Mouse (Mus musculus): ENCODE measurements around the gene Smurf1. TPM values are rescaled to one million over a fixed set of nuclear protein-coding genes. Genes with fewer than 3 reads are reported as not detected.
A peak's percentile ranks its signal among the peaks of the same experiment; 100 is the strongest.

Gene Smurf1
- polyA plus RNA-seq, 1 experiment from 2014 or later = 20.2 TPM

- H3K27me3 ChIP-seq = no peaks in the 10 kb centered on the region
- H3K9ac ChIP-seq = no peak overlapping the region
- WGBS = 82% methylated on average over 13 of the region's 13 CpGs
- no peak for ATAC-seq (ENCODE audit: borderline replicate concordance, extremely low read depth, low FRiP score, low TSS enrichment)
- H3K36me3 ChIP-seq = no peaks in the 10 kb centered on the region
- H3K27ac ChIP-seq = no peak overlapping the region
- H3K4me2 ChIP-seq = no peak overlapping the region
- H3K4me3 ChIP-seq = no peak overlapping the region
- H3K4me1 ChIP-seq = peaks cover 4% of the 10 kb centered on the region; the same call in 1 of the 2 replicates
- peaks cover 5% of the 10 kb centered on the region; the same call in 1 of the 2 replicates for H3K9me3 ChIP-seq
These were observed 21.9 kb upstream of the Smurf1 start for GRCm38 (mm10) chr5:144987561-144987960.

GRCm38 (mm10) chr5:144984839-144985238, 19.2 kb upstream of the Smurf1 start:
- ATAC-seq (ENCODE audit: borderline replicate concordance, extremely low read depth, low FRiP score, low TSS enrichment) = no peak
- Histone ChIP-seq H3K27ac (no peak overlapping the region), H3K4me1 (peaks cover 4% of the 10 kb centered on the region; the same call in 1 of the 2 replicates), H3K4me3 (no peak overlapping the region), H3K27me3 (no peaks in the 10 kb centered on the region), H3K9me3 (peaks cover 5% of the 10 kb centered on the region; the same call in 1 of the 2 replicates), H3K36me3 (no peaks in the 10 kb centered on the region), H3K4me2 (no peak overlapping the region), H3K9ac (no peak overlapping the region)
- WGBS = 90% methylated on average over 5 of the region's 5 CpGs

GRCm38 (mm10) chr5:144983227-144983626, 17.6 kb upstream of the Smurf1 start:
- H3K4me2 ChIP-seq = no peak overlapping the region
- no peak for ATAC-seq (ENCODE audit: borderline replicate concordance, extremely low read depth, low FRiP score, low TSS enrichment)
- WGBS = 92% methylated on average over 3 of the region's 3 CpGs
- peaks cover 5% of the 10 kb centered on the region; the same call in 1 of the 2 replicates for H3K9me3 ChIP-seq
- H3K27ac ChIP-seq = no peak overlapping the region
- no peak overlapping the region for H3K4me3 ChIP-seq
- H3K27me3 ChIP-seq = no peaks in the 10 kb centered on the region
- H3K36me3 ChIP-seq = no peaks in the 10 kb centered on the region
- H3K9ac ChIP-seq = no peak overlapping the region
- H3K4me1 ChIP-seq = peaks cover 10% of the 10 kb centered on the region

GRCm38 (mm10) chr5:144979110-144979509, 13.5 kb upstream of the Smurf1 start:
- ATAC-seq (ENCODE audit: borderline replicate concordance, extremely low read depth, low FRiP score, low TSS enrichment) = 0 out of 2 replicates have a peak, but pooled peaks have one; percentile 20
- 62% methylated on average over 6 of the region's 6 CpGs for WGBS
- Histone ChIP-seq H3K4me1 (peaks cover 12% of the 10 kb centered on the region), H3K27ac (peak overlapping the region; percentile 89), H3K4me2 (no peak overlapping the region), H3K27me3 (no peaks in the 10 kb centered on the region), H3K4me3 (no peak overlapping the region), H3K9me3 (peaks cover 5% of the 10 kb centered on the region; the same call in 1 of the 2 replicates), H3K36me3 (no peaks in the 10 kb centered on the region), H3K9ac (no peak overlapping the region)

- Histone ChIP-seq H3K4me2 (no peak overlapping the region; the same call in 1 of the 2 replicates), H3K4me3 (no peak overlapping the region), H3K9ac (no peak overlapping the region), H3K27ac (peak overlapping the region; percentile 89), H3K27me3 (no peaks in the 10 kb centered on the region), H3K9me3 (peaks cover 5% of the 10 kb centered on the region; the same call in 1 of the 2 replicates), H3K36me3 (no peaks in the 10 kb centered on the region), H3K4me1 (peaks cover 12% of the 10 kb centered on the region)
- WGBS = 39% methylated on average over 10 of the region's 10 CpGs
- peak; percentile 81 for ATAC-seq (ENCODE audit: borderline replicate concordance, extremely low read depth, low FRiP score, low TSS enrichment)
These were observed 13.0 kb upstream of the Smurf1 start for GRCm38 (mm10) chr5:144978533-144979107.

GRCm38 (mm10) chr5:144971266-144971665, 5.6 kb upstream of the Smurf1 start:
- Histone ChIP-seq H3K4me1 (peaks cover 9% of the 10 kb centered on the region), H3K27ac (no peak overlapping the region)
- 79% methylated on average over 3 of the region's 3 CpGs for WGBS

GRCm38 (mm10) chr5:144964872-144965638, 592 bp downstream of the Smurf1 start:
- H3K36me3 ChIP-seq = no peaks in the 10 kb centered on the region
- peak overlapping the region; percentile 79 for H3K4me3 ChIP-seq
- H3K4me1 ChIP-seq = peaks cover 53% of the 10 kb centered on the region
- no peaks in the 10 kb centered on the region for H3K9me3 ChIP-seq
- peak overlapping the region; percentile 94 for H3K9ac ChIP-seq
- ATAC-seq (ENCODE audit: borderline replicate concordance, extremely low read depth, low FRiP score, low TSS enrichment) = peak; percentile 72
- no peaks in the 10 kb centered on the region for H3K27me3 ChIP-seq
- 1% methylated on average over 30 of the region's 56 CpGs for WGBS
- H3K4me2 ChIP-seq = peak overlapping the region; percentile 74
- peak overlapping the region; percentile 95 for H3K27ac ChIP-seq

More at GRCm38 (mm10) chr5:144971266-144971665, 5.6 kb upstream of the Smurf1 start:
- H3K36me3 ChIP-seq = no peaks in the 10 kb centered on the region
- H3K9ac ChIP-seq = no peak overlapping the region
- H3K27me3 ChIP-seq = no peaks in the 10 kb centered on the region
- H3K4me3 ChIP-seq = no peak overlapping the region
- H3K4me2 ChIP-seq = no peak overlapping the region
- ATAC-seq (ENCODE audit: borderline replicate concordance, extremely low read depth, low FRiP score, low TSS enrichment) = no peak
- H3K9me3 ChIP-seq = no peaks in the 10 kb centered on the region

- H3K9ac ChIP-seq = no peak overlapping the region
- H3K27ac ChIP-seq = peak overlapping the region; percentile 95
- H3K36me3 ChIP-seq = no peaks in the 10 kb centered on the region
- peaks cover 58% of the 10 kb centered on the region for H3K4me1 ChIP-seq
- H3K4me3 ChIP-seq = peak overlapping the region; percentile 79
- no peaks in the 10 kb centered on the region for H3K9me3 ChIP-seq
- ATAC-seq (ENCODE audit: borderline replicate concordance, extremely low read depth, low FRiP score, low TSS enrichment) = peak; percentile 29
- peak overlapping the region; percentile 74 for H3K4me2 ChIP-seq
- WGBS = 16% methylated on average over 7 of the region's 8 CpGs
- no peaks in the 10 kb centered on the region for H3K27me3 ChIP-seq
These were observed 1.2 kb downstream of the Smurf1 start for GRCm38 (mm10) chr5:144964465-144964864.

GRCm38 (mm10) chr5:144963817-144964261, 1.8 kb downstream of the Smurf1 start:
- Histone ChIP-seq H3K4me3 (peak overlapping the region; percentile 79), H3K9me3 (no peaks in the 10 kb centered on the region), H3K36me3 (no peaks in the 10 kb centered on the region), H3K27me3 (no peaks in the 10 kb centered on the region), H3K9ac (peak overlapping the region; percentile 37; the same call in 1 of the 2 replicates), H3K27ac (peak overlapping the region; percentile 95), H3K4me1 (peaks cover 63% of the 10 kb centered on the region), H3K4me2 (peak overlapping the region; percentile 74)
- peak; percentile 58 for ATAC-seq (ENCODE audit: borderline replicate concordance, extremely low read depth, low FRiP score, low TSS enrichment)
- 4% methylated on average over 13 of the region's 13 CpGs for WGBS

GRCm38 (mm10) chr5:144963401-144963800, 2.2 kb downstream of the Smurf1 start:
- Histone ChIP-seq H3K4me2 (peak overlapping the region; percentile 74), H3K27me3 (no peaks in the 10 kb centered on the region), H3K27ac (peak overlapping the region; percentile 95), H3K4me3 (peak overlapping the region; percentile 79), H3K9me3 (no peaks in the 10 kb centered on the region), H3K9ac (peak overlapping the region; percentile 37; the same call in 1 of the 2 replicates), H3K4me1 (peaks cover 67% of the 10 kb centered on the region), H3K36me3 (no peaks in the 10 kb centered on the region)
- WGBS = 9% methylated on average over 3 of the region's 3 CpGs
- no peak for ATAC-seq (ENCODE audit: borderline replicate concordance, extremely low read depth, low FRiP score, low TSS enrichment)

GRCm38 (mm10) chr5:144958271-144958670, 7.4 kb downstream of the Smurf1 start:
- Histone ChIP-seq H3K27ac (no peak overlapping the region), H3K9ac (no peak overlapping the region), H3K4me2 (no peak overlapping the region), H3K36me3 (no peaks in the 10 kb centered on the region), H3K4me3 (no peak overlapping the region), H3K27me3 (no peaks in the 10 kb centered on the region), H3K4me1 (peaks cover 49% of the 10 kb centered on the region), H3K9me3 (no peaks in the 10 kb centered on the region)
- 75% methylated on average over 9 of the region's 9 CpGs for WGBS
- ATAC-seq (ENCODE audit: borderline replicate concordance, extremely low read depth, low FRiP score, low TSS enrichment) = no peak

- Histone ChIP-seq H3K36me3 (no peaks in the 10 kb centered on the region), H3K9ac (no peak overlapping the region), H3K4me2 (no peak overlapping the region), H3K4me1 (peaks cover 31% of the 10 kb centered on the region), H3K27me3 (no peaks in the 10 kb centered on the region), H3K9me3 (no peaks in the 10 kb centered on the region), H3K27ac (no peak overlapping the region), H3K4me3 (no peak overlapping the region)
- 64% methylated on average over 7 of the region's 7 CpGs for WGBS
- ATAC-seq (ENCODE audit: borderline replicate concordance, extremely low read depth, low FRiP score, low TSS enrichment) = no peak
These were observed 11.2 kb downstream of the Smurf1 start for GRCm38 (mm10) chr5:144954432-144954831.

All from lung, embryonic 15.5 days (tissue).